In genomic region chr7:132402377-132403084, GRCm38 (mm10) we compare ENCODE assay signal across 12 mouse cellular contexts.
DNase-seq lines count a peak whose midpoint lies in the region; ATAC-seq lines count a peak whose summit lies in the region.
"Had no signal": no experiment of that assay in that cellular context is flagged by ENCODE, and none has a peak within 500 bp of the region (broad histone marks: within the 10 kb centered on the region; RNA-seq: fewer than 3 reads in every experiment).

No protein-coding gene starts in this region.

- H3K9me3 ChIP-seq in limb, embryonic 10.5 days (replicated peaks): no peaks in the 10 kb centered on the region
- H3K9me3 ChIP-seq: heart, embryonic 13.5 days had no signal

- peak; percentile 83 for ATAC-seq in megakaryocyte-erythroid progenitor cell, adult 5-6 weeks (replicated peaks; ENCODE audit: low FRiP score, low TSS enrichment, poor library complexity, severe bottlenecking)
- no peak for ATAC-seq in erythroid progenitor cell, adult 5-6 weeks (replicated peaks; ENCODE audit: low FRiP score, poor library complexity, severe bottlenecking)

- no peaks in the 10 kb centered on the region for H3K36me3 ChIP-seq in limb, embryonic 10.5 days
- H3K36me3 ChIP-seq: heart, embryonic 13.5 days had no signal

- no peak overlapping the region for H3K4me3 ChIP-seq in limb, embryonic 10.5 days
- H3K4me3 ChIP-seq: heart, embryonic 13.5 days; myocyte had no signal

- H3K27ac ChIP-seq in limb, embryonic 10.5 days: no peak overlapping the region
- H3K27ac ChIP-seq: heart, embryonic 13.5 days had no signal

- 94% methylated on average over 10 of the region's 10 CpGs for WGBS in limb, embryonic 10.5 days

- DNase-seq in 416B (ENCODE audit: low read depth): peak; percentile 97
- peak; percentile 63 to 65 for DNase-seq in B cell, adult 2 months
- peak; percentile 79 for DNase-seq in induced T-regulatory cell, adult 2 months (ENCODE audit: low read depth)
- DNase-seq in limb, embryonic 10.5 days (ENCODE audit: low spot score): no peak
- DNase-seq in kidney, adult 18-20 months: no peak
- no peak for DNase-seq in layer of hippocampus, adult 9-11 months
- DNase-seq: cerebellum, adult 18-20 months; kidney, postnatal 36 days had no signal

- H3K27me3 ChIP-seq in limb, embryonic 10.5 days (ENCODE audit: low read depth, poor library complexity, severe bottlenecking): peaks cover 16% of the 10 kb centered on the region; the same call in 1 of the 2 replicates
- H3K27me3 ChIP-seq: heart, embryonic 13.5 days had no signal

- peaks cover 36% of the 10 kb centered on the region for H3K4me1 ChIP-seq in limb, embryonic 10.5 days

Comparison
In these comparisons a context has a peak if more than half of its experiments do, and no peak if none do; other contexts are left out.
1. DNase-seq: peak in 416B (single experiment), B cell, adult 2 months (2 of 2) and induced T-regulatory cell, adult 2 months (single experiment); none in limb, embryonic 10.5 days (single experiment), kidney, adult 18-20 months (single experiment) and layer of hippocampus, adult 9-11 months (single experiment).